Mouse (Mus musculus) colon, adult 2 months (tissue): ENCODE results near the gene Foxi1. TPM values are rescaled to one million over a fixed set of nuclear protein-coding genes. Genes with fewer than 3 reads are reported as not detected.

Source experiments
- polyA plus RNA-seq: library from polyadenylated mRNA; depleted of rRNA; stranded (reverse); fragments of >200 nt; gene quantifications from 2 replicates; pipeline ENCODE4 v1.2.3, GENCODE M21; 2012; rRNA removed

The Foxi1 gene
- not detected in 2 replicates for polyA plus RNA-seq

GRCm38 (mm10) chr11:34207989-34208388 is at the start of gene Foxi1:
TSS of gene Foxi1 (minus strand) at chr11:34208089.

Other genes with a start within 250 kb of the Foxi1 start
- 5.1 and 5.2 TPM in 2 replicates for gene Kcnmb1, start 245.1 kb downstream of the Foxi1 start, polyA plus RNA-seq
- 1.5 TPM in 2 replicates for gene Kcnip1, start 214.9 kb downstream of the Foxi1 start, polyA plus RNA-seq
- gene Lcp2, start 161.2 kb downstream of the Foxi1 start, polyA plus RNA-seq: 1.6 and 2.0 TPM in 2 replicates
- gene 4930469K13Rik, start 109.5 kb downstream of the Foxi1 start, polyA plus RNA-seq: not detected in 2 replicates
- 0.03 and 0.07 TPM in 2 replicates for gene Fam196b, start 106.7 kb upstream of the Foxi1 start, polyA plus RNA-seq